Mouse (Mus musculus): ENCODE data around the gene Rpl22l1. TPM values are rescaled to one million over a fixed set of nuclear protein-coding genes. Genes with fewer than 3 reads are reported as not detected.
"Not testable (repeated sequence)": the region's sequence is repeated elsewhere in the genome, so short reads cannot be mapped to it uniquely, and the experiment has no call there.

Gene Rpl22l1
- polyA plus RNA-seq, 1 experiment, result 2.0 TPM

DNA sequence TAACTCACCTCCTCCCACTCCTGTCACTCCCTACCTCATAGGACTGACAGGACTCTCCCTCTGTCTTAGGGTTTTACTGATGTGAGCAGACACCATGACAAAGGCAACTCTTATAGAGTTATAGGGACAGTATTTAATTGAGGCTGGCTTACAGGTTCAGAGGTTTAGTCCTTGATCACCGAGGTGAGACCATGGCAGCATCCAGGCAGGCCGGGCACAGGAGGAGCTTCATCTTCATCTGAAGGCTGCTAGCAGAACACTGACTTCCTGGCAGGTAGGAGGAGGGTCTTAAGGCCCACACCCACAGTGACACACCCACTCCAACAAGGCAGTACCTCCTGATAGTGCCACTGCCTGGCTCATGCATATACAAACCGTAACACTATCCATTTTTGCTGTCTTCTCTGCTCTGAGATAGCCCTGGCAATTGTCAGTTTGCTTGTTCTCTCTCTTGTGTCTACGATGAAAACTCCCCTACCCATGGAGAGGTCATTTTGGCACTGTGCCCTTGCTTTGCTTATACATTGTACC is 10.8 kb downstream of the Rpl22l1 start:
- Histone ChIP-seq H3K9me3 (ENCODE audit: control insufficient read depth, low read length) (no peaks in the 10 kb centered on the region), H3K4me1 (ENCODE audit: control insufficient read depth) (peaks cover 18% of the 10 kb centered on the region), H3K36me3 (ENCODE audit: control insufficient read depth) (no peaks in the 10 kb centered on the region), H3K27me3 (ENCODE audit: control insufficient read depth) (no peaks in the 10 kb centered on the region), H3K4me3 (replicated peaks) (no peak overlapping the region)
- TF ChIP-seq GATA1 (IDR thresholded peaks at IDR 0.05; ENCODE audit: low read length), result no peak
- no peak for TF ChIP-seq TAL1 (IDR thresholded peaks at IDR 0.05; ENCODE audit: low read length)

DNA sequence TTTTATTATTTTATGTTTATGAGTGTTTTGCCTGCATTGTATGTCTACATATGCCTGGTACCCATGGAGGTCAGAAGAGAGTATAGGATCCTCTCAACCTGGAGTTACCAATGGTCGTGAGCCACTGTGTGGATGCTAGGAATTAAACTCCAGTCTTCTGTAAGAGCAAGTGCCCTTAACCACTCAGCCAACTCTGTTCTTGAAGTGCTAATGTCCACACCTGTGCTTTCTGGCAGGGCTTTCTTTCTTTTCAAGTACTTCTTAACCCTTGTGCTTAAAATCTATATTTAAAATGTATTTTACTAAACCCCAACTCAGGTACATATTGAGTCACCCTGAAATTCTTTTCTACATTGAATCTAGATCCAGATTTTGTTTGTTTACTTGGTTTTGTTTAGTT is 21.0 kb downstream of the Rpl22l1 start:
- Histone ChIP-seq H3K4me3 (replicated peaks) (no peak overlapping the region), H3K27me3 (ENCODE audit: control insufficient read depth) (peaks cover 2% of the 10 kb centered on the region; the same call in 1 of the 2 replicates), H3K9me3 (ENCODE audit: control insufficient read depth, low read length) (no peaks in the 10 kb centered on the region), H3K36me3 (ENCODE audit: control insufficient read depth) (no peaks in the 10 kb centered on the region), H3K4me1 (ENCODE audit: control insufficient read depth) (no peaks in the 10 kb centered on the region)
- TF ChIP-seq TAL1 (IDR thresholded peaks at IDR 0.05; ENCODE audit: low read length), result no peak
- no peak for TF ChIP-seq GATA1 (IDR thresholded peaks at IDR 0.05; ENCODE audit: low read length)

DNA sequence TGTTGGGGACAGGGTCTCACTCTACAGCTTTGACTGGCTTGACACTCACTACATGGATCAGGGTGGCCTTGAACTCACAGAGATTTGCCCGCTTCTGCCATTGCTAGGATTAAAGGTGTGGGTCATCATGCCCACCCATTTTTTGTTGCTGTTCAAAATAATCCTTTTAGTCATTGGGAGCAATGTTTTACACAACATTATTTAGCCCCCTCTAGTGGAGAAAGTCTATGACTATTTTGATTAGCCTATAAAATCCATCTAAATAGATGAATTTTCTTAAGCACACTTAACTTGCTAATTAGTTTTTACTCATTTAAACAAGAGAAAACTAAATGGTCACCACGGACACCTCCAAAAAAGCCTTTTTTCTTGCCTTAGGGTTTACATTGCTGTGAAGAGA is 22.4 kb downstream of the Rpl22l1 start:
- H3K9me3 ChIP-seq (ENCODE audit: control insufficient read depth, low read length), result no peaks in the 10 kb centered on the region
- no peak for TF ChIP-seq GATA1 (IDR thresholded peaks at IDR 0.05; ENCODE audit: low read length)
- no peak overlapping the region for H3K4me3 ChIP-seq (replicated peaks)
- no peaks in the 10 kb centered on the region for H3K36me3 ChIP-seq (ENCODE audit: control insufficient read depth)
- no peaks in the 10 kb centered on the region for H3K27me3 ChIP-seq (ENCODE audit: control insufficient read depth)
- H3K4me1 ChIP-seq (ENCODE audit: control insufficient read depth), result no peaks in the 10 kb centered on the region

DNA sequence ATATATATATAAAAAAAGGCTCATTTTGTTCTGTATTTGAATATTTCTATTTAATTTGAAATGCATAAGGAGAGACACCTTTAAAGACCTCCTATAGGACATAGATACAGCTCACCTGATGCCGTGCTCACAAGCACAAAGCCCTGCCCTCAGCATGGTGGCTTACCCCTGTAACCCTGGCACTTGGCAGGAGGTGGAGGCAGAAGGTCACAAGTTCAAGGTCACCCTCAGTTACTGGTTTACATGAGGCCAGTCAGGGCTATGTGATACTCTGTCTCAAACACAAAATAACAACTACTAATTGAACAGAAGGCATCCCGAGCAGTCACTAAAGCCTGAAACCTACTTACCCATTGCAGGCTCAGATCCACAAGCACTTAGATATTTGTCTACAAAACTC is 24.2 kb downstream of the Rpl22l1 start:
- Histone ChIP-seq H3K27me3 (ENCODE audit: control insufficient read depth) (no peaks in the 10 kb centered on the region), H3K4me1 (ENCODE audit: control insufficient read depth) (no peaks in the 10 kb centered on the region), H3K36me3 (ENCODE audit: control insufficient read depth) (no peaks in the 10 kb centered on the region), H3K4me3 (replicated peaks) (no peak overlapping the region), H3K9me3 (ENCODE audit: control insufficient read depth, low read length) (no peaks in the 10 kb centered on the region)
- no peak for TF ChIP-seq TAL1 (IDR thresholded peaks at IDR 0.05; ENCODE audit: low read length)
- TF ChIP-seq GATA1 (IDR thresholded peaks at IDR 0.05; ENCODE audit: low read length), result no peak

DNA sequence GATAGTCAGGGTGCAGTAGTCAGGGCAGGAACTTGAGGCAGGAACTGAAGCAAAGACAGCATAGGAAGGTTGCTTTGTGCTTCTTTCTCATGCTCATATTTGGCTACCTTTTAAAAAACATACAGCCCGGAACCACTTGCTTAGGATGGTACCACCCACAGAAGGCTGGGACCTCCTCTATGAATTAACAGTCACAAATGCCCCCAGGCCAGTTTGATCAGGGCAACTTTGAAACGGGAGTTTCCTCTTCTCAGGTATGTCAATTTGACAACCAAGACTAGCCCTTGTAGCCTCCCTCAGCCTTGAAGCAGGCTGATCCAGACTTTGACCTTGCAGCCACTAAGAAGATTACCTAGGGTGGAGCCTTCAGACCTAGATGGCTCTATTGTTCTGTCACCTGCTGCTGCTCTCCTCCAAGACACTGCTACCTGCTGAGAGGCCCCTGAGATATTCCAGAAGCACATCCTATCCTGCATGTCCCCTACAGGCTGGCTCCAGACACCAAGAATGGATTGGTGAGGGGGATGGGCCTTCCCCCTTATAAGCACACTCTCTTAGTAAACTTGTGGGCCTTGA is 31.6 kb downstream of the Rpl22l1 start:
- H3K9me3 ChIP-seq (ENCODE audit: control insufficient read depth, low read length), result no peaks in the 10 kb centered on the region
- no peaks in the 10 kb centered on the region for H3K36me3 ChIP-seq (ENCODE audit: control insufficient read depth)
- H3K4me1 ChIP-seq (ENCODE audit: control insufficient read depth), result no peaks in the 10 kb centered on the region
- H3K27me3 ChIP-seq (ENCODE audit: control insufficient read depth), result no peaks in the 10 kb centered on the region
- no peak overlapping the region for H3K4me3 ChIP-seq (replicated peaks)
- TF ChIP-seq TAL1 (IDR thresholded peaks at IDR 0.05; ENCODE audit: low read length) (no peak), GATA1 (IDR thresholded peaks at IDR 0.05; ENCODE audit: low read length) (no peak)

DNA sequence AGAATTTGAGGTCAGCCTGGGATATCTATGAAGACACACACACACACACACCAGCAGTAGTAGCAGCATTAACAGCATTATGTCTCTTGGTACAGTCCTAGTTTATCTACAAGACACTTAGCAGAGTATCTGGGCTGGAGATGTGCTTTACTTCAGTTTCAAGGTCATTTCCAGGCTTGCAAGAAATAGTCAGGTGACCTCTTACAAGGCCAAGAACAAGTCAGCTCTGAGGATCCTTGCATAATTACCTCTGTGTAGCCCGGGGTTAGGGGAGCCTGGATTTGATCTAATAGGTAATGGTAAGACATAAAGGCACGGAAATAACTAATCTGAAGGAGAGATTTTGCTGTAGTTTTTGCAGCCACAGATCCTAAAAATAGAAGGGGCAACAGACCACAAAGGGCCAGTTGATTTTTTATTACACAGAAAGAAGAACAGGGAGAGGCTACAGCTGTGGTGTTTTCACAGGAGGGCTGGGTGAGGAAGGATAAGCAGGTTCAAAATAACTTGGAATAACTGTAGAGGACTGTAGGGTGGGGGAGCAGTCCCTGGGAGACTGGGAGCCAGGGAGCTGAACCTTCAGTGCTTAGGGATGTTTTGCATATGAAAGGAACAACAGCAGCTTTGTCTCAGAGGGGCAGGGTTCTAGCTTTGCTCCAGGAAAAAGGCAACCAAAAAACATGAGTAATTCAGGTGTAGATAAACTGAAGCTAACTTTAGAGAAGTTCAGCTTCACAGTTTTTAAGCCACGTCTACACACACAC is 36.8 kb downstream of the Rpl22l1 start:
- H3K27me3 ChIP-seq (ENCODE audit: control insufficient read depth), result no peaks in the 10 kb centered on the region
- no peak overlapping the region for H3K4me3 ChIP-seq (replicated peaks)
- no peaks in the 10 kb centered on the region for H3K36me3 ChIP-seq (ENCODE audit: control insufficient read depth)
- no peaks in the 10 kb centered on the region for H3K4me1 ChIP-seq (ENCODE audit: control insufficient read depth)
- TF ChIP-seq TAL1 (IDR thresholded peaks at IDR 0.05; ENCODE audit: low read length) (no peak), GATA1 (IDR thresholded peaks at IDR 0.05; ENCODE audit: low read length) (no peak)
- H3K9me3 ChIP-seq (ENCODE audit: control insufficient read depth, low read length), result no peaks in the 10 kb centered on the region

DNA sequence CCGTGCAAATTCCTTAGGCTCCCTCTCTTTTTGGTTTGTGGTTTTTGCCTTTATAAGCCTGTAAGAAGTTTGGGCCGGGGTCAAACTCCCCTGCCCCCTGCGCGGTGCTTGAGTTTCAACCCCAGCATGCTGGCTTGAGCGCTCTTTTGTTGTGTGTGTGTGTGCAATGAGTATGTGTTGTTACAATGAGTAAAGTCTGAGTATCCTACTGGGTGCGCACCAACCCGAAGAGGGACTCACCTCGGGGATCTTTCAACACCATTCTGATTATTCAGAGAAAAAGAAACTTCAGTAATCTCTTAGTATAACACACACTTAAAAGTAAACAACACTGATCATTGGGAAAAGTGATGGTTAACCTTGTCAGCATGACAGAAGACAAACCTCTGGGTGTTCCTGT is 38.0 kb downstream of the Rpl22l1 start:
- TF ChIP-seq TAL1 (IDR thresholded peaks at IDR 0.05; ENCODE audit: low read length) (no peak), GATA1 (IDR thresholded peaks at IDR 0.05; ENCODE audit: low read length) (no peak)
- H3K4me3 ChIP-seq (replicated peaks), result no peak overlapping the region
- no peaks in the 10 kb centered on the region for H3K36me3 ChIP-seq (ENCODE audit: control insufficient read depth)
- H3K27me3 ChIP-seq (ENCODE audit: control insufficient read depth), result no peaks in the 10 kb centered on the region
- H3K4me1 ChIP-seq (ENCODE audit: control insufficient read depth), result no peaks in the 10 kb centered on the region
- no peaks in the 10 kb centered on the region for H3K9me3 ChIP-seq (ENCODE audit: control insufficient read depth, low read length)

DNA sequence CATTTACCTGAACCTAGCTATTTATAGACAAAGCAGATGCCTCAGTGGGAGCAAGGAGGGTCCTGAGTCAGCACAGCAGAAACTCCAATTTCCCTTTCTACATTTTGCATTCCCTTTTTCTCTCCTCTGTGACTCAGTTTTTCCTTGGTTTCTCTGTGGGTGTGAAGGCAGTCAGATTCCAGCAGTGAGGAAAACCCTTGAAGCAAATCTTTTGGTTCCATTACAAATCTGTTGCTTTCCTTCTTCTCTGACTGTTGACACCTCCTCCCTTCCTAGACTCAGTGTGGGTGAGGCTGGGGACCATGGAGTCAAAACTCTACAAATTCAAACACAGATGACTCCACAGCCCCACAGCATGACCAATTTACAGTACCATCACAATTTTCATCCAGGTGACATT is 41.9 kb downstream of the Rpl22l1 start:
- Histone ChIP-seq H3K4me3 (replicated peaks) (no peak overlapping the region), H3K36me3 (ENCODE audit: control insufficient read depth) (no peaks in the 10 kb centered on the region), H3K9me3 (ENCODE audit: control insufficient read depth, low read length) (no peaks in the 10 kb centered on the region), H3K4me1 (ENCODE audit: control insufficient read depth) (no peaks in the 10 kb centered on the region), H3K27me3 (ENCODE audit: control insufficient read depth) (no peaks in the 10 kb centered on the region)
- TF ChIP-seq GATA1 (IDR thresholded peaks at IDR 0.05; ENCODE audit: low read length), result no peak
- TF ChIP-seq TAL1 (IDR thresholded peaks at IDR 0.05; ENCODE audit: low read length), result no peak

DNA sequence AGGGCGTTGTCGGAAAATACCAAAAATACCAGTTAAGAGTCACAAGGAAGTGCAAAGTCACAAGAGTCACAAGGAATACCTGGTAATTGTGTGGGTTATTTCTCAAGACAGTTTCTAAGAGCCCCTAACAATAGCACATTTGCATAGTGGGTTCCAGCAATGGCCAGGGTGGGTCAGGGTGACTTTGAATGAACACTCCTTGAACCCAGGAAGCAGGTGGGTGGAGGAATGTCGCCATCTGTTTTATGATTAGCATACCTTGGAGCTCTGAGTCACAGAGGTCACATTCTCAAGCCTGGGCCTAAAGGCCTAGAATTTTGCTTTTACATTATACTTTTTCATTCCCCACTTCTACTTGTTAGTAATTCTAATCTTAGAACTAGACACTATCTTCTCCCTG is 46.9 kb downstream of the Rpl22l1 start:
- H3K36me3 ChIP-seq (ENCODE audit: control insufficient read depth); H3K4me1 ChIP-seq (ENCODE audit: control insufficient read depth); H3K4me3 ChIP-seq (replicated peaks); H3K27me3 ChIP-seq (ENCODE audit: control insufficient read depth); H3K9me3 ChIP-seq (ENCODE audit: control insufficient read depth, low read length): not testable (repeated sequence)

Other genes starting within 250 kb of the Rpl22l1 start
- 0.01 TPM in 1 of 2 replicates, not detected in the other for gene Slc2a2, start 107.5 kb upstream of the Rpl22l1 start, polyA plus RNA-seq (2012)
- 0.05 and 0.10 TPM in 2 replicates for gene Eif5a2, start 24.2 kb upstream of the Rpl22l1 start, polyA plus RNA-seq (2012)
- gene Gm1527, start 87.2 kb downstream of the Rpl22l1 start, polyA plus RNA-seq (2012), result not detected in 2 replicates